Comparison of ENCODE assay signal across 10 mouse cellular contexts in genomic region chr11:75140431-75140830, GRCm38 (mm10). TPM values are rescaled to one million over a fixed set of nuclear protein-coding genes. Genes with fewer than 3 reads are reported as not detected.
DNase-seq lines count a peak whose midpoint lies in the region; ATAC-seq lines count a peak whose summit lies in the region.
"Had no signal": no experiment of that assay in that cellular context is flagged by ENCODE, and none has a peak within 500 bp of the region (broad histone marks: within the 10 kb centered on the region; RNA-seq: fewer than 3 reads in every experiment).

No protein-coding gene starts in this region.

- no peaks in the 10 kb centered on the region for H3K9me3 ChIP-seq in hindbrain, embryonic 13.5 days
- no peaks in the 10 kb centered on the region for H3K9me3 ChIP-seq in hindbrain, embryonic 11.5 days (ENCODE audit: control insufficient read depth, low read length)
- H3K9me3 ChIP-seq in embryonic facial prominence, embryonic 10.5 days: no peaks in the 10 kb centered on the region
- no peaks in the 10 kb centered on the region for H3K9me3 ChIP-seq in heart, embryonic 15.5 days (replicated peaks)
- H3K9me3 ChIP-seq in liver, embryonic 15.5 days (replicated peaks): no peaks in the 10 kb centered on the region
- no peaks in the 10 kb centered on the region for H3K9me3 ChIP-seq in midbrain, embryonic 13.5 days

- H3K4me2 ChIP-seq in hindbrain, embryonic 13.5 days: no peak overlapping the region
- no peak overlapping the region for H3K4me2 ChIP-seq in hindbrain, embryonic 11.5 days (replicated peaks; ENCODE audit: low read depth, low read length)
- no peak overlapping the region for H3K4me2 ChIP-seq in heart, embryonic 15.5 days
- no peak overlapping the region for H3K4me2 ChIP-seq in liver, embryonic 15.5 days
- H3K4me2 ChIP-seq in midbrain, embryonic 13.5 days (replicated peaks): no peak overlapping the region

- peaks cover 32% of the 10 kb centered on the region for H3K4me1 ChIP-seq in hindbrain, embryonic 13.5 days (replicated peaks)
- H3K4me1 ChIP-seq in hindbrain, embryonic 11.5 days (replicated peaks; ENCODE audit: control insufficient read depth, insufficient read depth, low read length): 0 out of 2 replicates have a peak, but pooled peaks cover 2% of the 10 kb centered on the region
- H3K4me1 ChIP-seq in embryonic facial prominence, embryonic 10.5 days: peaks cover 75% of the 10 kb centered on the region
- H3K4me1 ChIP-seq in heart, embryonic 15.5 days (replicated peaks): peaks cover 55% of the 10 kb centered on the region
- peaks cover 50% of the 10 kb centered on the region for H3K4me1 ChIP-seq in liver, embryonic 15.5 days (replicated peaks)
- H3K4me1 ChIP-seq in midbrain, embryonic 13.5 days (replicated peaks): peaks cover 9% of the 10 kb centered on the region

- H3K4me3 ChIP-seq in hindbrain, embryonic 13.5 days: no peak overlapping the region
- no peak overlapping the region for H3K4me3 ChIP-seq in hindbrain, embryonic 11.5 days (ENCODE audit: low read depth, low read length)
- no peak overlapping the region for H3K4me3 ChIP-seq in embryonic facial prominence, embryonic 10.5 days
- no peak overlapping the region for H3K4me3 ChIP-seq in heart, embryonic 15.5 days
- no peak overlapping the region for H3K4me3 ChIP-seq in liver, embryonic 15.5 days (replicated peaks)
- H3K4me3 ChIP-seq in midbrain, embryonic 13.5 days (replicated peaks): no peak overlapping the region

- WGBS in hindbrain, embryonic 13.5 days: 83% methylated on average over 5 of the region's 5 CpGs
- WGBS in hindbrain, embryonic 11.5 days: 73% methylated on average over 5 of the region's 5 CpGs
- WGBS in embryonic facial prominence, embryonic 10.5 days: 55% methylated on average over 5 of the region's 5 CpGs
- WGBS in heart, embryonic 15.5 days: 60% methylated on average over 5 of the region's 5 CpGs
- WGBS in liver, embryonic 15.5 days (ENCODE audit: insufficient replicate concordance): 69% methylated on average over 5 of the region's 5 CpGs
- 86% methylated on average over 5 of the region's 5 CpGs for WGBS in midbrain, embryonic 13.5 days

- H3K36me3 ChIP-seq in hindbrain, embryonic 13.5 days: peaks cover 26% of the 10 kb centered on the region
- H3K36me3 ChIP-seq in hindbrain, embryonic 11.5 days (ENCODE audit: control insufficient read depth, insufficient read depth, low read length): no peaks in the 10 kb centered on the region; the same call in 1 of the 2 replicates
- peaks cover 47% of the 10 kb centered on the region for H3K36me3 ChIP-seq in embryonic facial prominence, embryonic 10.5 days (replicated peaks)
- H3K36me3 ChIP-seq in heart, embryonic 15.5 days: peaks cover 24% of the 10 kb centered on the region
- H3K36me3 ChIP-seq in liver, embryonic 15.5 days (replicated peaks): peaks cover 23% of the 10 kb centered on the region
- peaks cover 51% of the 10 kb centered on the region for H3K36me3 ChIP-seq in midbrain, embryonic 13.5 days

- H3K9ac ChIP-seq in hindbrain, embryonic 13.5 days: no peak overlapping the region
- no peak overlapping the region for H3K9ac ChIP-seq in hindbrain, embryonic 11.5 days (ENCODE audit: low read depth, low read length)
- H3K9ac ChIP-seq in heart, embryonic 15.5 days: no peak overlapping the region
- H3K9ac ChIP-seq in liver, embryonic 15.5 days: no peak overlapping the region
- no peak overlapping the region for H3K9ac ChIP-seq in midbrain, embryonic 13.5 days (replicated peaks)

- no peak for ATAC-seq in hindbrain, embryonic 13.5 days (ENCODE audit: low FRiP score)
- ATAC-seq in hindbrain, embryonic 11.5 days (ENCODE audit: low FRiP score): no peak
- ATAC-seq in heart, embryonic 15.5 days (replicated peaks; ENCODE audit: insufficient number of reproducible peaks, insufficient read depth, low FRiP score, low read depth): 0 out of 2 replicates have a peak, but pooled peaks have one; percentile 1
- ATAC-seq in liver, embryonic 15.5 days (ENCODE audit: insufficient read depth): no peak
- ATAC-seq in midbrain, embryonic 13.5 days: no peak
- ATAC-seq: inflammation-experienced regulatory T-cells, adult 6 months had no signal

- peak overlapping the region; percentile 10; the same call in 1 of the 2 replicates for H3K27ac ChIP-seq in hindbrain, embryonic 13.5 days
- no peak overlapping the region for H3K27ac ChIP-seq in hindbrain, embryonic 11.5 days (ENCODE audit: low read depth, low read length)
- peak overlapping the region; percentile 77 for H3K27ac ChIP-seq in embryonic facial prominence, embryonic 10.5 days (replicated peaks)
- H3K27ac ChIP-seq in heart, embryonic 15.5 days: peak overlapping the region; percentile 81
- peak overlapping the region; percentile 24; the same call in 1 of the 2 replicates for H3K27ac ChIP-seq in liver, embryonic 15.5 days (replicated peaks)
- H3K27ac ChIP-seq in midbrain, embryonic 13.5 days: no peak overlapping the region

- DNase-seq in hindbrain, embryonic 11.5 days (ENCODE audit: low spot score): no peak
- no peak for DNase-seq in embryonic facial prominence, embryonic 10.5 days (ENCODE audit: low spot score)
- DNase-seq in ovary, postnatal 10 days (ENCODE audit: low spot score): no peak
- DNase-seq in frontal cortex, postnatal 36 days (ENCODE audit: low spot score in 2 of 2): no peak
- DNase-seq: right cerebral cortex, postnatal 4 days had no signal

- no peaks in the 10 kb centered on the region for H3K27me3 ChIP-seq in hindbrain, embryonic 13.5 days
- no peaks in the 10 kb centered on the region for H3K27me3 ChIP-seq in hindbrain, embryonic 11.5 days (ENCODE audit: control insufficient read depth, insufficient read depth, low read length)
- no peaks in the 10 kb centered on the region for H3K27me3 ChIP-seq in embryonic facial prominence, embryonic 10.5 days (replicated peaks; ENCODE audit: low read depth, poor library complexity, severe bottlenecking)
- H3K27me3 ChIP-seq in heart, embryonic 15.5 days: no peaks in the 10 kb centered on the region
- H3K27me3 ChIP-seq in liver, embryonic 15.5 days: no peaks in the 10 kb centered on the region
- no peaks in the 10 kb centered on the region for H3K27me3 ChIP-seq in midbrain, embryonic 13.5 days

RNA-seq across cellular contexts. Expression of gene Hic1, which starts 28.9 kb away (rescaled TPM):
- 3.4 TPM in 2 replicates for polyA plus RNA-seq in hindbrain, embryonic 13.5 days (2015; fragmentation: Nextera tagmentation; extraction: Ambion mirVana)
- polyA plus RNA-seq in hindbrain, embryonic 11.5 days (2014; fragmentation: Nextera tagmentation; extraction: Ambion mirVana): 0.90 and 1.5 TPM in 2 replicates
- polyA plus RNA-seq in embryonic facial prominence, embryonic 10.5 days (2016; fragmentation: Nextera tagmentation; extraction: Ambion mirVana): 0.23 and 1.3 TPM in 2 replicates
- 11.0 and 18.0 TPM in 2 replicates for polyA plus RNA-seq in heart, embryonic 15.5 days (2015; fragmentation: Nextera tagmentation; extraction: Ambion mirVana)
- 1.3 and 1.5 TPM in 2 replicates for polyA plus RNA-seq in liver, embryonic 15.5 days (2015; fragmentation: Nextera tagmentation; extraction: Ambion mirVana)
- 1.2 and 2.4 TPM in 2 replicates for polyA plus RNA-seq in midbrain, embryonic 13.5 days (2015; fragmentation: Nextera tagmentation; extraction: Ambion mirVana)

RNA-seq across cellular contexts. Expression of gene Ovca2, which starts 38.2 kb away (rescaled TPM):
- polyA plus RNA-seq in hindbrain, embryonic 13.5 days (2015; fragmentation: Nextera tagmentation; extraction: Ambion mirVana): 17.0 and 18.2 TPM in 2 replicates
- 28.0 and 31.0 TPM in 2 replicates for polyA plus RNA-seq in hindbrain, embryonic 11.5 days (2014; fragmentation: Nextera tagmentation; extraction: Ambion mirVana)
- polyA plus RNA-seq in embryonic facial prominence, embryonic 10.5 days (2016; fragmentation: Nextera tagmentation; extraction: Ambion mirVana): 35.4 and 36.7 TPM in 2 replicates
- polyA plus RNA-seq in heart, embryonic 15.5 days (2015; fragmentation: Nextera tagmentation; extraction: Ambion mirVana): 14.4 and 17.5 TPM in 2 replicates
- polyA plus RNA-seq in liver, embryonic 15.5 days (2015; fragmentation: Nextera tagmentation; extraction: Ambion mirVana): 9.2 and 10.2 TPM in 2 replicates
- 19.8 and 22.4 TPM in 2 replicates for polyA plus RNA-seq in midbrain, embryonic 13.5 days (2015; fragmentation: Nextera tagmentation; extraction: Ambion mirVana)

RNA-seq across cellular contexts. Expression of gene Dph1, which starts 50.6 kb away (rescaled TPM):
- polyA plus RNA-seq in hindbrain, embryonic 13.5 days (2015; fragmentation: Nextera tagmentation; extraction: Ambion mirVana): 14.4 and 15.5 TPM in 2 replicates
- polyA plus RNA-seq in hindbrain, embryonic 11.5 days (2014; fragmentation: Nextera tagmentation; extraction: Ambion mirVana): 14.1 and 18.8 TPM in 2 replicates
- polyA plus RNA-seq in embryonic facial prominence, embryonic 10.5 days (2016; fragmentation: Nextera tagmentation; extraction: Ambion mirVana): 24.9 and 29.2 TPM in 2 replicates
- 17.2 and 20.5 TPM in 2 replicates for polyA plus RNA-seq in heart, embryonic 15.5 days (2015; fragmentation: Nextera tagmentation; extraction: Ambion mirVana)
- 10.9 and 11.6 TPM in 2 replicates for polyA plus RNA-seq in liver, embryonic 15.5 days (2015; fragmentation: Nextera tagmentation; extraction: Ambion mirVana)
- polyA plus RNA-seq in midbrain, embryonic 13.5 days (2015; fragmentation: Nextera tagmentation; extraction: Ambion mirVana): 14.9 and 15.4 TPM in 2 replicates

RNA-seq across cellular contexts. Expression of gene Rtn4rl1, which starts 53.2 kb away (rescaled TPM):
- 6.2 and 8.0 TPM in 2 replicates for polyA plus RNA-seq in hindbrain, embryonic 13.5 days (2015; fragmentation: Nextera tagmentation; extraction: Ambion mirVana)
- 2.4 and 2.8 TPM in 2 replicates for polyA plus RNA-seq in hindbrain, embryonic 11.5 days (2014; fragmentation: Nextera tagmentation; extraction: Ambion mirVana)
- 1.5 and 2.1 TPM in 2 replicates for polyA plus RNA-seq in embryonic facial prominence, embryonic 10.5 days (2016; fragmentation: Nextera tagmentation; extraction: Ambion mirVana)
- 12.4 and 13.1 TPM in 2 replicates for polyA plus RNA-seq in heart, embryonic 15.5 days (2015; fragmentation: Nextera tagmentation; extraction: Ambion mirVana)
- polyA plus RNA-seq in liver, embryonic 15.5 days (2015; fragmentation: Nextera tagmentation; extraction: Ambion mirVana): 0.74 and 0.88 TPM in 2 replicates
- 12.4 and 12.7 TPM in 2 replicates for polyA plus RNA-seq in midbrain, embryonic 13.5 days (2015; fragmentation: Nextera tagmentation; extraction: Ambion mirVana)

Comparison
In these comparisons a context has a peak if more than half of its experiments do, and no peak if none do; other contexts are left out.
1. H3K27ac ChIP-seq: peak in hindbrain, embryonic 13.5 days (single experiment), embryonic facial prominence, embryonic 10.5 days (single experiment), heart, embryonic 15.5 days (single experiment) and liver, embryonic 15.5 days (single experiment); none in hindbrain, embryonic 11.5 days (single experiment) and midbrain, embryonic 13.5 days (single experiment).